Mouse (Mus musculus) thymus, postnatal 0 days (tissue): Measurements from ENCODE around the gene Cdkal1. TPM values are rescaled to one million over a fixed set of nuclear protein-coding genes. Genes with fewer than 3 reads are reported as not detected.

ENCODE experiments used
- DNase-seq: peaks from one replicate; pipeline ENCODE4 v3.0.0-alpha.2; 2015; ENCODE audit warnings: low spot score
- polyA plus RNA-seq: library from polyadenylated mRNA; unstranded; fragments of >200 nt; fragmentation: Nextera tagmentation; extraction: Ambion mirVana; gene quantifications from 2 replicates; pipeline ENCODE4 v1.2.1, GENCODE M21; 2015

The Cdkal1 gene
- polyA plus RNA-seq, 1 experiment from 2014 or later, result 31.9 TPM

- DNase-seq, result no peak
Observed at GRCm38 (mm10) chr13:29360899-29361298, 494.6 kb downstream of the Cdkal1 start.

- no peak for DNase-seq
Observed at GRCm38 (mm10) chr13:29359341-29359740, 496.1 kb downstream of the Cdkal1 start.

GRCm38 (mm10) chr13:29357483-29357882 is 498.0 kb downstream of the Cdkal1 start:
- DNase-seq, result no peak

GRCm38 (mm10) chr13:29356158-29356485 is 499.4 kb downstream of the Cdkal1 start:
- DNase-seq, result no peak

- no peak for DNase-seq
Observed at GRCm38 (mm10) chr13:29355484-29356157, 499.9 kb downstream of the Cdkal1 start.

GRCm38 (mm10) chr13:29354943-29355342 is 500.5 kb downstream of the Cdkal1 start:
- no peak for DNase-seq

GRCm38 (mm10) chr13:29353888-29354415 is 501.5 kb downstream of the Cdkal1 start:
- no peak for DNase-seq

- no peak for DNase-seq
Observed at GRCm38 (mm10) chr13:29351023-29351684, 504.3 kb downstream of the Cdkal1 start.

GRCm38 (mm10) chr13:29350004-29350403 is 505.5 kb downstream of the Cdkal1 start:
- DNase-seq, result no peak

GRCm38 (mm10) chr13:29349386-29349961 is 506.0 kb downstream of the Cdkal1 start:
- DNase-seq, result no peak

- DNase-seq, result no peak
Observed at GRCm38 (mm10) chr13:29348331-29348730, 507.1 kb downstream of the Cdkal1 start.

- no peak for DNase-seq
Observed at GRCm38 (mm10) chr13:29332640-29333412, 522.6 kb downstream of the Cdkal1 start.

GRCm38 (mm10) chr13:29325946-29326345 is 529.5 kb downstream of the Cdkal1 start:
- no peak for DNase-seq

GRCm38 (mm10) chr13:29320421-29320820 is 535.1 kb downstream of the Cdkal1 start:
- no peak for DNase-seq

GRCm38 (mm10) chr13:29317703-29318102 is 537.8 kb downstream of the Cdkal1 start:
- DNase-seq, result no peak

GRCm38 (mm10) chr13:29316271-29316670 is 539.2 kb downstream of the Cdkal1 start:
- DNase-seq, result no peak

- DNase-seq, result no peak
Observed at GRCm38 (mm10) chr13:29312026-29312425, 543.4 kb downstream of the Cdkal1 start.

GRCm38 (mm10) chr13:29307420-29307819 is 548.1 kb downstream of the Cdkal1 start:
- DNase-seq, result no peak

GRCm38 (mm10) chr13:29292608-29293240 is 562.8 kb downstream of the Cdkal1 start:
- DNase-seq, result no peak

- no peak for DNase-seq
Observed at GRCm38 (mm10) chr13:29290569-29290968, 564.9 kb downstream of the Cdkal1 start.

GRCm38 (mm10) chr13:29285058-29285457 is 570.4 kb downstream of the Cdkal1 start:
- DNase-seq, result no peak
